Mouse (Mus musculus) heart, embryonic 11.5 days (tissue): ENCODE measurements around the gene Gm20503. TPM values are rescaled to one million over a fixed set of nuclear protein-coding genes. Genes with fewer than 3 reads are reported as not detected.

Source experiments
- ATAC-seq: fragments of 200-750 bp; cut with Nextera tagmentation; replicated peaks from 2 replicates; pipeline ENCODE4 v1.8.0; 2017; ENCODE audit warnings: moderate library complexity; ENCODE audit not compliant: insufficient number of reproducible peaks, low FRiP score, low TSS enrichment
- H3K27ac ChIP-seq: fragments of 300-500 bp; sonication (generic); 2 replicates; pipeline ENCODE4 v1.5.1; 2014; ENCODE audit warnings: mild to moderate bottlenecking, low read depth, low read length
- H3K27me3 ChIP-seq: fragments of 300-500 bp; sonication (generic); 2 replicates; pipeline ENCODE4 v1.6.1; 2014; ENCODE audit warnings: mild to moderate bottlenecking, low read length, mixed read lengths; ENCODE audit not compliant: control insufficient read depth, insufficient read depth
- H3K36me3 ChIP-seq: fragments of 300-500 bp; sonication (generic); 2 replicates; pipeline ENCODE4 v1.6.1; 2014; ENCODE audit warnings: mild to moderate bottlenecking, low read length, moderate library complexity, mixed read lengths; ENCODE audit not compliant: control insufficient read depth, insufficient read depth
- H3K4me1 ChIP-seq: fragments of 300-500 bp; sonication (generic); 2 replicates; pipeline ENCODE4 v1.6.1; 2014; ENCODE audit warnings: low read length; ENCODE audit not compliant: control insufficient read depth, insufficient read depth
- H3K4me2 ChIP-seq: fragments of 300-500 bp; sonication (generic); 2 replicates; pipeline ENCODE4 v1.6.1; 2014; ENCODE audit warnings: mild to moderate bottlenecking, moderate library complexity
- H3K4me3 ChIP-seq: fragments of 300-500 bp; sonication (generic); 2 replicates; pipeline ENCODE4 v1.5.1; 2014; ENCODE audit warnings: low read depth, low read length
- H3K9ac ChIP-seq: fragments of 300-500 bp; sonication (generic); 2 replicates; pipeline ENCODE4 v1.6.1; 2014; ENCODE audit warnings: mild to moderate bottlenecking, low read depth, low read length, moderate library complexity
- H3K9me3 ChIP-seq: fragments of 300-500 bp; sonication (generic); replicated peaks from 2 replicates; pipeline ENCODE4 v1.6.1; 2016; ENCODE audit warnings: low read length; ENCODE audit not compliant: control insufficient read depth
- WGBS: fragments of 180-500 bp; shearing (Covaris S2); extraction: QIAGEN DNeasy Blood & Tissue Kit; methylation state at CpG from one replicate; pipeline ENCODE4 v1.1.7; 2014; ENCODE audit not compliant: insufficient replicate concordance; 5-methylcytosine and 5-hydroxymethylcytosine counted together
- polyA plus RNA-seq: library from polyadenylated mRNA; unstranded; fragments of >200 nt; fragmentation: Nextera tagmentation; extraction: Ambion mirVana; gene quantifications from 2 replicates; pipeline ENCODE4 v1.2.1, GENCODE M21; 2014

Gm20503 gene
- polyA plus RNA-seq, 1 experiment from 2014 or later: 7.2 TPM

DNA sequence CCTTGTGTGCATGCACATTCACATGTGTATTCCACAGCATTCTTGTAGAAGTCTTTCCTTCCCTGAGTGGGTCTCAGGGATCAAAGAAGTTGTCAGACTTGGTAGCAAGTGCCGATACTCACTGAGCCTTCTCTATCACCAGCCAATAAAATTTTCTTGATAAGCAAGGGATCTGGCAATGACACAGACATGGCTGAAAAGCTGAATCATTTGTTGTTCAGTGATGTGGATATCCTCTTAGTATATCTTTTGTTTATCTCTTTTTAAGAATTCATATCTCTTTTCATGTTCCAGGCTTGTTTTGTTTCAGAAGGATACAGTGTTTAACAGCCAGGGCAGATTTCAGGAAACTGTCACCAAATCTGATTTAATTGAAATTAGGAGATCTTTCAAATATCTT, 4.3 kb upstream of the Gm20503 start:
- Histone ChIP-seq H3K27me3 (no peaks in the 10 kb centered on the region), H3K4me2 (no peak overlapping the region), H3K9me3 (no peaks in the 10 kb centered on the region), H3K27ac (no peak overlapping the region), H3K4me3 (no peak overlapping the region), H3K4me1 (peaks cover 9% of the 10 kb centered on the region; the same call in 1 of the 2 replicates), H3K9ac (no peak overlapping the region), H3K36me3 (no peaks in the 10 kb centered on the region)
- no peak for ATAC-seq
- WGBS: 73% methylated on average over 1 of the region's 1 CpGs

- no peaks in the 10 kb centered on the region for H3K9me3 ChIP-seq
- H3K27me3 ChIP-seq: no peaks in the 10 kb centered on the region
- H3K9ac ChIP-seq: no peak overlapping the region
- H3K27ac ChIP-seq: no peak overlapping the region
- no peaks in the 10 kb centered on the region for H3K36me3 ChIP-seq
- no peak for ATAC-seq
- no peak overlapping the region for H3K4me3 ChIP-seq
- 23% methylated on average over 2 of the region's 2 CpGs for WGBS
- H3K4me2 ChIP-seq: no peak overlapping the region
- peaks cover 16% of the 10 kb centered on the region for H3K4me1 ChIP-seq
Observed at GRCm38 (mm10) chr4:58999686-59000085, 3.3 kb upstream of the Gm20503 start.

DNA sequence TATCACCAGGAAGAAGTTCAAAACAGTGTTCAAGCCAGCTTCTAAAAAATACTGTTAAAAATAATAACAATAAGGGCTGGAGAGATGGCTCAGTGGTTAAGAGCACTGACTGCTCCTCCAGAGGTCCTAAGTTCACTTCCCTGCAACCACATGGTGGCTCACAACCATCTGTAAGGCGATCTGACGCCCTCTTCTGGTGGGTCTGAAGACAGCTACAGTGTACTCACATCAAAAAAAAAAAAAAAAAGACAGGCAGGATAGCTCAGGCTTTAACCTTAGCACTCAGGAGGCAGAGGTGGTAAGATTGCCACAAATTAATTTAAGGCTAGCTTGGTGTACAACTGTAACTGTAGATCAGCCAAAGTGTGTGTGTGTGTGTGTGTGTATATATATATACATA, 2.4 kb upstream of the Gm20503 start:
- no peaks in the 10 kb centered on the region for H3K27me3 ChIP-seq
- no peak overlapping the region for H3K4me3 ChIP-seq
- no peak for ATAC-seq
- WGBS: 2% methylated on average over 2 of the region's 2 CpGs
- H3K4me2 ChIP-seq: no peak overlapping the region
- no peaks in the 10 kb centered on the region for H3K36me3 ChIP-seq
- H3K9ac ChIP-seq: no peak overlapping the region
- no peaks in the 10 kb centered on the region for H3K9me3 ChIP-seq
- no peak overlapping the region for H3K27ac ChIP-seq
- peaks cover 20% of the 10 kb centered on the region for H3K4me1 ChIP-seq

DNA sequence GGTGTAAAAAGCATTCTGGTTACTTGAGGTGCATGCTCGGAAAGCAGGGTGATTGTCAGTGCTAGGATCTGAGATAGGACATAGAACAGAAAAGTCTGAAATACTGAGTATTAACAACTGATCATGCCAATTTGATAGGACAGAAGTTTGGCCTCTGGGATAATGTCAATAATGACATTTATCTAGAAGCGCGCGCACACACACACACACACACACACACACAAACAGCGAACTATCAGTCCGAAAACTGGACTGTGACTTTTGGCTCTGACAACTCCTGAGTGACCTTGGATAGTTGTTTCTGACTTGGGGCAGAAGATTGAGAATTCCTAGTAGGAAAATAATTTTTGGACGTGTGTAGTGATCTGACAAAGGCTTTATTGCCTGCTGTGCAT, 793 bp downstream of the Gm20503 start:
- H3K4me1 ChIP-seq: peaks cover 18% of the 10 kb centered on the region
- H3K9me3 ChIP-seq: no peaks in the 10 kb centered on the region
- H3K27me3 ChIP-seq: no peaks in the 10 kb centered on the region
- H3K4me2 ChIP-seq: peak overlapping the region; percentile 83
- H3K36me3 ChIP-seq: no peaks in the 10 kb centered on the region
- no peak for ATAC-seq
- WGBS: 24% methylated on average over 7 of the region's 7 CpGs
- H3K27ac ChIP-seq: no peak overlapping the region
- peak overlapping the region; percentile 95 for H3K4me3 ChIP-seq
- H3K9ac ChIP-seq: peak overlapping the region; percentile 96

GRCm38 (mm10) chr4:59006211-59006610, 3.2 kb downstream of the Gm20503 start:
- Histone ChIP-seq H3K4me2 (no peak overlapping the region), H3K4me1 (peaks cover 20% of the 10 kb centered on the region), H3K27ac (no peak overlapping the region), H3K9me3 (no peaks in the 10 kb centered on the region), H3K36me3 (no peaks in the 10 kb centered on the region), H3K27me3 (no peaks in the 10 kb centered on the region), H3K9ac (no peak overlapping the region), H3K4me3 (no peak overlapping the region)
- WGBS: 53% methylated on average over 8 of the region's 8 CpGs
- no peak for ATAC-seq

DNA sequence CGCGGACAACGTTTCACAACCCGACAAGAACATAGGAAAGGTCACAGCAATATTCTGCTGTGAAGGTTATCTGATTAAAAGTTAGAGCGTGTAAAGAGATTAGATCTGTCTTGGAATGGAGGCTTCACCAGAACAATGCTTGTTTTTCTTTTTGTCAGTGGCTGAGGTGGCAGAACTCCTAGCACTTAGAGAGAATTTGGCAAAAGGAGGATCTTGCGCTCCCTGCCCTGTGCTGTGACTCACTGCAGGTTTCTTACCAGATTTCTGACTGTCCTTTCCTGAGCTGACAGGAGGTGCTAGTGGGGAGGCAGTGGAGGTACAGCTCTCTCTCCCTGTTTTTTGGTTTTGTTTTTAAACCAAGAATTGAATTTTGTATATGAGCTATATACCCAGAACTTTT, 4.0 kb downstream of the Gm20503 start:
- no peak overlapping the region for H3K9ac ChIP-seq
- H3K9me3 ChIP-seq: no peaks in the 10 kb centered on the region
- no peak overlapping the region for H3K27ac ChIP-seq
- no peak overlapping the region for H3K4me3 ChIP-seq
- H3K36me3 ChIP-seq: no peaks in the 10 kb centered on the region
- H3K4me1 ChIP-seq: peaks cover 22% of the 10 kb centered on the region
- no peak overlapping the region for H3K4me2 ChIP-seq
- WGBS: 65% methylated on average over 6 of the region's 6 CpGs
- no peaks in the 10 kb centered on the region for H3K27me3 ChIP-seq
- no peak for ATAC-seq

GRCm38 (mm10) chr4:59007974-59008373, 5.0 kb downstream of the Gm20503 start:
- H3K27me3 ChIP-seq: no peaks in the 10 kb centered on the region
- peaks cover 19% of the 10 kb centered on the region for H3K4me1 ChIP-seq
- H3K4me2 ChIP-seq: no peak overlapping the region
- no peaks in the 10 kb centered on the region for H3K9me3 ChIP-seq
- H3K9ac ChIP-seq: no peak overlapping the region
- H3K27ac ChIP-seq: no peak overlapping the region
- no peak overlapping the region for H3K4me3 ChIP-seq
- WGBS: 82% methylated on average over 5 of the region's 5 CpGs
- no peak for ATAC-seq
- no peaks in the 10 kb centered on the region for H3K36me3 ChIP-seq

GRCm38 (mm10) chr4:59009186-59009585, 6.2 kb downstream of the Gm20503 start:
- Histone ChIP-seq H3K4me3 (no peak overlapping the region), H3K4me2 (no peak overlapping the region), H3K4me1 (peaks cover 17% of the 10 kb centered on the region), H3K36me3 (no peaks in the 10 kb centered on the region), H3K27me3 (no peaks in the 10 kb centered on the region), H3K9ac (no peak overlapping the region), H3K27ac (no peak overlapping the region), H3K9me3 (no peaks in the 10 kb centered on the region)
- 90% methylated on average over 7 of the region's 7 CpGs for WGBS
- ATAC-seq: no peak

GRCm38 (mm10) chr4:59009696-59010095, 6.7 kb downstream of the Gm20503 start:
- 74% methylated on average over 4 of the region's 4 CpGs for WGBS
- no peak for ATAC-seq
- Histone ChIP-seq H3K27me3 (no peaks in the 10 kb centered on the region), H3K27ac (no peak overlapping the region), H3K9ac (no peak overlapping the region), H3K36me3 (no peaks in the 10 kb centered on the region), H3K4me3 (no peak overlapping the region), H3K9me3 (no peaks in the 10 kb centered on the region), H3K4me2 (no peak overlapping the region), H3K4me1 (peaks cover 12% of the 10 kb centered on the region)
